Mouse (Mus musculus) embryonic facial prominence, embryonic 12.5 days (tissue): ENCODE measurements around the gene Cryaa. TPM values are rescaled to one million over a fixed set of nuclear protein-coding genes. Genes with fewer than 3 reads are reported as not detected.

Source experiments
- ATAC-seq: fragments of 200-750 bp; cut with Nextera tagmentation; 2 replicates; pipeline ENCODE4 v1.8.0; 2017; ENCODE audit not compliant: insufficient number of reproducible peaks, insufficient read depth, low FRiP score, low TSS enrichment
- H3K27ac ChIP-seq: fragments of 300-500 bp; sonication (generic); 2 replicates; pipeline ENCODE4 v1.5.1; 2016; ENCODE audit warnings: mild to moderate bottlenecking
- H3K27me3 ChIP-seq: fragments of 300-500 bp; sonication (generic); 2 replicates; pipeline ENCODE4 v1.6.1; 2016; ENCODE audit warnings: mild to moderate bottlenecking, moderate library complexity
- H3K36me3 ChIP-seq: fragments of 300-500 bp; sonication (generic); 2 replicates; pipeline ENCODE4 v1.6.1; 2016; ENCODE audit warnings: mild to moderate bottlenecking
- H3K4me1 ChIP-seq: fragments of 300-500 bp; sonication (generic); 2 replicates; pipeline ENCODE4 v1.6.1; 2016
- H3K4me2 ChIP-seq: fragments of 300-500 bp; sonication (generic); replicated peaks from 2 replicates; pipeline ENCODE4 v1.6.1; 2016; ENCODE audit warnings: mild to moderate bottlenecking, moderate library complexity
- H3K4me3 ChIP-seq: fragments of 300-500 bp; sonication (generic); 2 replicates; pipeline ENCODE4 v1.5.1; 2016; ENCODE audit warnings: mild to moderate bottlenecking
- H3K9ac ChIP-seq: fragments of 300-500 bp; sonication (generic); 2 replicates; pipeline ENCODE4 v1.6.1; 2016; ENCODE audit warnings: mild to moderate bottlenecking, moderate library complexity
- H3K9me3 ChIP-seq: fragments of 300-500 bp; sonication (generic); 2 replicates; pipeline ENCODE4 v1.6.1; 2016; ENCODE audit warnings: mild to moderate bottlenecking, moderate library complexity
- WGBS: fragments of 180-500 bp; shearing (Covaris S2); methylation state at CpG from one replicate; pipeline ENCODE4 v1.1.7; 2016; 5-methylcytosine and 5-hydroxymethylcytosine counted together
- polyA plus RNA-seq: library from polyadenylated mRNA; unstranded; fragments of >200 nt; fragmentation: Nextera tagmentation; extraction: Ambion mirVana; gene quantifications from 2 replicates; pipeline ENCODE4 v1.2.1, GENCODE M21; 2016

Gene Cryaa
- polyA plus RNA-seq, 1 experiment from 2014 or later: 283 TPM

DNA sequence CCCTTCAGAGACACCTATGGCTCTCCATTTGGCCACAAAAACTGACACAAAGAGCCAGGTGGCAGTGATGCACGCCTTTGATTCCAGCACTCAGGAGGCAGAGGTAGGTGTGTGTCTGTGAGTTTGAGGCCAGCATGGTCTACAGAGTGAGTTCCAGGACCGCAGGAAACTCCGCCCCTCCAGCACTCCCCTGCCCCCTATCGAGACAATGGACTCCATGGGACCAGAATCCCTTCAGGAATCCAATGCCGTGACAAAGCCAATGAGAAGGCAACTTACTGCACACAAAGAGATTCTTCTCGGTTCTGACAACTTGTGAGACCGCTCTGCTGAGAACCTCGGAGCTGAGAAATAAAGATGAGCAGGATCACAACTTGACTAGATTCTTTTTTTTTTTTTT, 35.3 kb upstream of the Cryaa start:
- 31% methylated on average over 8 of the region's 8 CpGs for WGBS
- no peak for ATAC-seq

GRCm38 (mm10) chr17:31642913-31643312, 34.7 kb upstream of the Cryaa start:
- Histone ChIP-seq H3K9ac (no peak overlapping the region), H3K9me3 (0 out of 2 replicates have a peak, but pooled peaks cover 5% of the 10 kb centered on the region), H3K4me2 (no peak overlapping the region), H3K4me3 (no peak overlapping the region), H3K4me1 (no peaks in the 10 kb centered on the region), H3K36me3 (peaks cover 20% of the 10 kb centered on the region), H3K27me3 (0 out of 2 replicates have a peak, but pooled peaks cover under 1% of the 10 kb centered on the region), H3K27ac (no peak overlapping the region)
- whole genome bisulfite sequencing: 67% methylated on average over 4 of the region's 4 CpGs
- ATAC-seq: no peak

More for the DNA sequence above, 35.3 kb upstream of the Cryaa start:
- no peak overlapping the region for H3K4me3 ChIP-seq
- no peak overlapping the region for H3K27ac ChIP-seq
- peaks cover 15% of the 10 kb centered on the region for H3K36me3 ChIP-seq
- H3K9ac ChIP-seq: no peak overlapping the region
- H3K4me2 ChIP-seq: no peak overlapping the region
- H3K9me3 ChIP-seq: 0 out of 2 replicates have a peak, but pooled peaks cover 5% of the 10 kb centered on the region
- no peaks in the 10 kb centered on the region for H3K4me1 ChIP-seq
- 0 out of 2 replicates have a peak, but pooled peaks cover 6% of the 10 kb centered on the region for H3K27me3 ChIP-seq

DNA sequence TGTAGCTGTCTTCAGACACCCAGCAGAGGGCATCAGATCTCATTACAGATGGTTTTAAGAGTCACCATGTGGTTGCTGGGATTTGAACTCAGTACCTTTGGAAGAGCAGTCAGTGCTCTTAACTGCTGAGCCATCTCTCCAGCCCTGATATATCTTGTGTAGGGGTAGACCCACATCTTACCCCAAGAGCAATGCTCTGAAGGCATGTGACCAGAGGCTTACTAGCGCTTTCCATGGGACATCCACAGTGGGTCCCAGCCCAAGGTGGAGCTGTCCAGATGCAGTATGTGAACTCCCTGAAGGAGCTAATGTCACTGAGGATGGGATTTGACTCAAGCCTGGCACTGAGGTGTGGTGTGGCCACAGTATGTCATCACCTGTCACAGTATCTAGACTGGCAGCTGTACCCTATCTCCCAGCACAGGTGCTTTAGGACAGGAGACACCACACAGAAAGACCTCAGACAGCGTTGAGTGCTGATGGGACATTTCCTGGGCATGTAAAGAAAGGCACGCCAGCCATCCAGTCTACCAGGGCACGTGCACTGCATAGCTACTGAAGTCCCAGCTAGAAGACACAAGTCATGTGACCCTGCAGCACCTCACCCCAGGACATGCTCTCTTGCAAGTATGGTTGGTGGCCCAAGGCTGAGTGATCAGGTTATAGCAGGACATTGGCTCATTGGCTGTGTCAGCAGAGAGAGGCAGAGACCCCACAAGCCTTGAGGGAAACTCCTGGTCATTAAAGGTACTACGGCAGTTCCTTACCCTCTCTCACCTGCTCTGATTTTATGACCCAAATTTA, 31.2 kb upstream of the Cryaa start:
- peaks cover 55% of the 10 kb centered on the region for H3K36me3 ChIP-seq

DNA sequence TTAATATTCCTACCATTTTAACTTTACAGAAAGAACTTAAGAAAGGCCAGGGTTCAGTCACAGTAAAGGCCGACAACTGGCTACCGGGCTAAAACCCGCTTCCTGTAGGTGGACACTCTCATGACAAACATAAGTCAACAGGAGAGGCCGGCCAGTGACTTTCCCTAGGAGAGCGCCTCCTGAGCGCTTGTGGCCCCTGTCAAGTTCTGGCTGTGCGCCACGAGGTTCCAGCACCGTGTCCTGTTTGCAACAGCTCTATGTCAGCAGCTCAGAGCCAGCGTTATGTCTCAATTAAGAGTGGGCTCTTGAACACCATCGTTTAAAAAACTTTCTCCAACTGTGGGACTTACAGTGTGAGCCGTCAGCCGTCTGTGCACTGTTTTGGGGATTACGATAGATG, 25.5 kb upstream of the Cryaa start:
- Histone ChIP-seq H3K4me1 (peaks cover 3% of the 10 kb centered on the region), H3K9me3 (no peaks in the 10 kb centered on the region), H3K4me2 (no peak overlapping the region), H3K27me3 (no peaks in the 10 kb centered on the region), H3K9ac (no peak overlapping the region), H3K4me3 (no peak overlapping the region), H3K27ac (no peak overlapping the region), H3K36me3 (peaks cover 87% of the 10 kb centered on the region)
- ATAC-seq: no peak
- 89% methylated on average over 14 of the region's 14 CpGs for WGBS

More for the DNA sequence above, 31.2 kb upstream of the Cryaa start:
- ATAC-seq: no peak
- H3K27ac ChIP-seq: no peak overlapping the region
- H3K4me1 ChIP-seq: no peaks in the 10 kb centered on the region
- no peak overlapping the region for H3K4me3 ChIP-seq
- H3K27me3 ChIP-seq: no peaks in the 10 kb centered on the region
- H3K9me3 ChIP-seq: 0 out of 2 replicates have a peak, but pooled peaks cover 5% of the 10 kb centered on the region
- no peak overlapping the region for H3K9ac ChIP-seq
- 91% methylated on average over 5 of the region's 5 CpGs for whole genome bisulfite sequencing
- no peak overlapping the region for H3K4me2 ChIP-seq

DNA sequence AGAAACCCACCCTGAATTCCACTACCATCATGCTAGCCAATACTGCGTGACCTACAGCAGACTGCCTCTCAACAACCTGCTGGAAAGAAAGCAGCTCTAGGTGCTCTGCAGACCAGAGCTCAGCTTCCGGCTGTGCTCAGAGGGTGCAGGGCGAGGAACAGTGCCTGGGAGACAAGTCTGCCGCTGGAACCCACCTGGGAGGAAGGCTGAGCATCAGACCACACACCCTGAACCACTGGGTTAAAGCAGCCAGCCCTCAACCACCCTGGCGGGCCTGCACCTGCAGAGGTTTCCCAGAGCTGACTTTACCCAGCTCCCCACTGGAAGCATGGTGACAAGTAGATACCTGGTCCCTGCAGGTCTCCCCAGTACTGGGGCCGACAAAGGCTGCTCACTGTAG, 24.3 kb upstream of the Cryaa start:
- Histone ChIP-seq H3K27ac (no peak overlapping the region), H3K9ac (no peak overlapping the region), H3K27me3 (no peaks in the 10 kb centered on the region), H3K4me1 (peaks cover 9% of the 10 kb centered on the region), H3K36me3 (peaks cover 75% of the 10 kb centered on the region), H3K4me2 (no peak overlapping the region), H3K9me3 (no peaks in the 10 kb centered on the region), H3K4me3 (no peak overlapping the region)
- no peak for ATAC-seq
- WGBS: 85% methylated on average over 6 of the region's 6 CpGs

DNA sequence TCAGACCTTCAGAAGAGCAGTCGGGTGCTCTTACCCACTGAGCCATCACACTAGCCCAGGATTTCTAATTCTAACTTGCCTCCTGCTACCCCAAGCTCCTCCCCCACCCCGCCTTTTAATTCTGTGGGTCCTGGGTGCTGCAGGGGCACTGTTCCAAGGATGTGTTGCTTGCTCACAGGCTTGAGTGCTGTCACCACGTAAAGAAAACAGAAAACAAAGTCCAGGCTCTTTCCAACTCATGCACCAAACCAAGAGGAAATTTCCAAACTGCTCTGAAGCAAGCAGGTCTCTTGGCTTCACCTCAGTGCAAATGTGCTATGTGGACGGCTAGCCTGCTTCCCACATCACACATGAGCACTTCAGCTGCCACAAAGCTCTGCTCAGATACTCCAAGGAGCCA, 22.2 kb upstream of the Cryaa start:
- H3K4me3 ChIP-seq: no peak overlapping the region
- no peak overlapping the region for H3K4me2 ChIP-seq
- H3K27ac ChIP-seq: no peak overlapping the region
- no peaks in the 10 kb centered on the region for H3K9me3 ChIP-seq
- H3K4me1 ChIP-seq: peaks cover 9% of the 10 kb centered on the region
- no peaks in the 10 kb centered on the region for H3K27me3 ChIP-seq
- peaks cover 54% of the 10 kb centered on the region for H3K36me3 ChIP-seq
- 74% methylated on average over 4 of the region's 4 CpGs for WGBS
- no peak overlapping the region for H3K9ac ChIP-seq
- no peak for ATAC-seq

GRCm38 (mm10) chr17:31656682-31657081, 20.9 kb upstream of the Cryaa start:
- Histone ChIP-seq H3K27me3 (no peaks in the 10 kb centered on the region), H3K9me3 (no peaks in the 10 kb centered on the region), H3K36me3 (peaks cover 41% of the 10 kb centered on the region), H3K4me3 (no peak overlapping the region), H3K27ac (no peak overlapping the region), H3K4me2 (peak overlapping the region; percentile 65), H3K4me1 (peaks cover 9% of the 10 kb centered on the region), H3K9ac (peak overlapping the region; percentile 99; the same call in 1 of the 2 replicates)
- WGBS: 84% methylated on average over 5 of the region's 5 CpGs
- no peak for ATAC-seq

- Histone ChIP-seq H3K27ac (no peak overlapping the region), H3K27me3 (no peaks in the 10 kb centered on the region), H3K9me3 (no peaks in the 10 kb centered on the region), H3K4me3 (peak overlapping the region; percentile 100), H3K4me1 (peaks cover 9% of the 10 kb centered on the region), H3K9ac (peak overlapping the region; percentile 99), H3K4me2 (peak overlapping the region; percentile 65), H3K36me3 (peaks cover 34% of the 10 kb centered on the region)
- ATAC-seq: no peak
- 53% methylated on average over 12 of the region's 12 CpGs for WGBS
Observed at GRCm38 (mm10) chr17:31657141-31657983, 20.2 kb upstream of the Cryaa start.

DNA sequence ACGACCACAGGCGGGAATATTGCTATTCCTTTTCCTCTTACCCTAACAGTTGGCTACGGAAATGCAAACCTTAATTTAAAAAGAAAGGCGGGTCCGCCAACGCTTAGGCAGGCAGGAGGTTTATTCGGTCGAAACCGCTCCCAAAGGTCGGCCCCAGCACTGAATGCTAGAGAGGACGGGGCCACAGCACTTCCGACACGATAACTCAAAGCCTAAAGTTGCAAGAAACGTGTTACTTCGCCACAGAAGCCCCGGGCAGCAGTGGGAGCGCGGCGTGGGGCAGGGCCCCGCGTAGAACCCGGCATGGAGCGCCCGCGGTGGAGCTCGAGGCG, 19.5 kb upstream of the Cryaa start:
- Histone ChIP-seq H3K36me3 (peaks cover 27% of the 10 kb centered on the region), H3K4me3 (peak overlapping the region; percentile 100), H3K27ac (peak overlapping the region; percentile 83), H3K4me1 (peaks cover 9% of the 10 kb centered on the region), H3K27me3 (no peaks in the 10 kb centered on the region), H3K9me3 (no peaks in the 10 kb centered on the region), H3K9ac (peak overlapping the region; percentile 99), H3K4me2 (peak overlapping the region; percentile 65)
- WGBS: under 1% methylated on average over 27 of the region's 27 CpGs
- ATAC-seq: no peak; the same call in 1 of the 2 replicates

DNA sequence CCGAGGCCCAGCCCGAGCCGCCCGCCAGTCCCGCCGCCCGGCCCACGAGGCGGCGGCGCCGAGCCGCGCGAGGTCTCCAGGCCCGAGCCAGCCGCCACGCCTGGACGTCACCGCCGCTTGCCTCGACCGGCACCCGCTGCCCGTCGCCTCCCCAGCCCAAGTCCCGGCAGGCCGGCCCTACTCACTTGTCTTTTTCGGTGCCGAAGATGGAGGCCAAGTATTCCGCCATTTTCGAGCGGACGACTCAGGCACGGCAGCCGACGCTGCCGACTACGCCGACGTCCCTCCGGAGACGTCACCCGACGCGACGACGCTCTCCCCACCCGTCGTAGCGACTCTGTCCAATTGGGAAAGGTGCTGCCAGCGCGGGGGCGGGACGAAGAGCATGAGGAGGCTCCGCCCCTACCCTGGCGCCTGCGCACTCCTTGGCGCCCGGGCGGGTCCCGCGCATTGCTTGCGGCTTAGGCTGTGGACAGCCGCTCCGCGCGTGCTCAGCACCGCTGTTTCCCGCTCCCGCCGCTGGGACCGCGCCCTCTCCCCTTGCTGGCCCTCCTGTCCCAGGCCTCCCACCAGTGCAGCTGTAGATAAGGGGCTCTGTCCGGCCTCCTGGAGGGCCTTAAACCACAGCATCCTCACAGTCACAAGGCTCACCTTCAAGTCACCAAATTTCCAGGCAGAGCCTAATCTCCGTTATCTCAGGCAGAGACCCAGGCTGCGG, 19.0 kb upstream of the Cryaa start, which contains the start of gene U2af1:
U2af1 (minus strand) TSS at position 425 of the 718 bp plus-strand sequence.
- Histone ChIP-seq H3K27me3 (no peaks in the 10 kb centered on the region), H3K4me2 (peak within 1 kb of the TSS; percentile 65), H3K9ac (peak within 1 kb of the TSS; percentile 99), H3K9me3 (no peaks in the 10 kb centered on the region), H3K4me1 (peaks cover 9% of the 10 kb centered on the region), H3K36me3 (peaks cover 22% of the 10 kb centered on the region), H3K27ac (peak within 1 kb of the TSS; percentile 88), H3K4me3 (peak within 1 kb of the TSS; percentile 100)
- ATAC-seq: peak; percentile 98
- WGBS: under 1% methylated on average over 77 of the region's 77 CpGs

- Histone ChIP-seq H3K4me1 (peaks cover 9% of the 10 kb centered on the region), H3K9ac (no peak overlapping the region), H3K4me2 (no peak overlapping the region), H3K9me3 (no peaks in the 10 kb centered on the region), H3K4me3 (no peak overlapping the region), H3K27ac (no peak overlapping the region), H3K36me3 (peaks cover 5% of the 10 kb centered on the region), H3K27me3 (no peaks in the 10 kb centered on the region)
- ATAC-seq: no peak
- 74% methylated on average over 8 of the region's 8 CpGs for WGBS
Observed at GRCm38 (mm10) chr17:31660661-31661250, 16.9 kb upstream of the Cryaa start.
